Mouse (Mus musculus): ENCODE results near the gene Olfr311.
"Not testable (repeated sequence)": the region's sequence is repeated elsewhere in the genome, so short reads cannot be mapped to it uniquely, and the experiment has no call there.

GRCm38 (mm10) chr11:58814700-58815099, 24.4 kb upstream of the Olfr311 start, which contains the start of gene Olfr313:
- TF ChIP-seq CTCF (conservative IDR thresholded peaks at IDR 0.05 in 1 of 2, IDR thresholded peaks at IDR 0.05 in 1 of 2; ENCODE audit: low read depth in 2 of 2, low read length in 2 of 2); USF1 (IDR thresholded peaks at IDR 0.05; ENCODE audit: low read depth, low read length); RCOR1 (conservative IDR thresholded peaks at IDR 0.05; ENCODE audit: low read depth, low read length); MAFK (IDR thresholded peaks at IDR 0.05; ENCODE audit: insufficient replicate concordance, low read length); ZC3H11A (IDR thresholded peaks at IDR 0.05; ENCODE audit: low read depth, low read length); POLR2A (IDR thresholded peaks at IDR 0.05; ENCODE audit: low read depth, low read length); MEF2A (IDR thresholded peaks at IDR 0.05; ENCODE audit: borderline replicate concordance, low read depth, low read length): not testable (repeated sequence)
